ENCODE assay signal across 7 mouse cellular contexts in genomic region chr6:87811675-87812338, GRCm38 (mm10). TPM values are rescaled to one million over a fixed set of nuclear protein-coding genes. Genes with fewer than 3 reads are reported as not detected.
DNase-seq lines count a peak whose midpoint lies in the region; ATAC-seq lines count a peak whose summit lies in the region.

TSS of gene Rab43 (minus strand) at chr6:87812164.

- no peaks in the 10 kb centered on the region for H3K9me3 ChIP-seq in intestine, embryonic 16.5 days (ENCODE audit: control insufficient read depth, low read length)
- H3K9me3 ChIP-seq in midbrain, embryonic 11.5 days (ENCODE audit: control insufficient read depth, low read length) = no peaks in the 10 kb centered on the region

- H3K4me2 ChIP-seq in intestine, embryonic 16.5 days (ENCODE audit: low read depth, low read length) = peak within 1 kb of the TSS; percentile 85
- peak within 1 kb of the TSS; percentile 95 for H3K4me2 ChIP-seq in midbrain, embryonic 11.5 days

- 0% methylated on average over 45 of the region's 56 CpGs for WGBS in intestine, embryonic 16.5 days
- WGBS in midbrain, embryonic 11.5 days = under 1% methylated on average over 52 of the region's 56 CpGs

- peaks cover 21% of the 10 kb centered on the region for H3K4me1 ChIP-seq in intestine, embryonic 16.5 days (ENCODE audit: control insufficient read depth, insufficient read depth, low read length)
- H3K4me1 ChIP-seq in midbrain, embryonic 11.5 days (ENCODE audit: control insufficient read depth, insufficient read depth, low read length) = peaks cover 8% of the 10 kb centered on the region

- H3K36me3 ChIP-seq in intestine, embryonic 16.5 days (ENCODE audit: control insufficient read depth, insufficient read depth, low read length) = 0 out of 2 replicates have a peak, but pooled peaks cover under 1% of the 10 kb centered on the region
- no peaks in the 10 kb centered on the region for H3K36me3 ChIP-seq in midbrain, embryonic 11.5 days (ENCODE audit: control insufficient read depth, insufficient read depth, low read length)

- no peaks in the 10 kb centered on the region for H3K27me3 ChIP-seq in intestine, embryonic 16.5 days (replicated peaks; ENCODE audit: control insufficient read depth, insufficient read depth, low read length)
- no peaks in the 10 kb centered on the region for H3K27me3 ChIP-seq in midbrain, embryonic 11.5 days (ENCODE audit: control insufficient read depth, insufficient read depth, low read length)

- intact Hi-C loops in left cerebral cortex, postnatal 36 days (cut with DNase I) = no loop called here

- H3K9ac ChIP-seq in intestine, embryonic 16.5 days (ENCODE audit: low read depth, low read length) = peak within 1 kb of the TSS; percentile 88
- peak within 1 kb of the TSS; percentile 77 for H3K9ac ChIP-seq in midbrain, embryonic 11.5 days (ENCODE audit: low read length)

- ATAC-seq in intestine, embryonic 16.5 days = peak; percentile 97
- peak; percentile 96 for ATAC-seq in midbrain, embryonic 11.5 days (ENCODE audit: low FRiP score)

- peak; percentile 98 for DNase-seq in adrenal gland, adult 2 months
- peak; percentile 80 for DNase-seq in embryo, embryonic 11.5 days (ENCODE audit: low read depth, low spot score)
- DNase-seq in gastrocnemius, postnatal 4 days (ENCODE audit: low spot score in 2 of 2) = peak; percentile 87 to 93
- DNase-seq in left cerebral cortex, postnatal 36 days (ENCODE audit: low spot score in 2 of 2) = peak; percentile 88 to 91
- DNase-seq in midbrain, embryonic 11.5 days (ENCODE audit: low spot score, missing footprints) = peak; percentile 99
- DNase-seq in skeletal muscle tissue, adult 2 months (ENCODE audit: low read depth, low spot score) = peak; percentile 84

- peak within 1 kb of the TSS; percentile 89 for H3K27ac ChIP-seq in intestine, embryonic 16.5 days (ENCODE audit: low read length)
- no peak within 1 kb of the TSS; the same call in 1 of the 2 replicates for H3K27ac ChIP-seq in midbrain, embryonic 11.5 days (ENCODE audit: low read depth, low read length)

- H3K4me3 ChIP-seq in intestine, embryonic 16.5 days (ENCODE audit: low read length) = peak within 1 kb of the TSS; percentile 83
- H3K4me3 ChIP-seq in midbrain, embryonic 11.5 days (ENCODE audit: low read depth, low read length) = peak within 1 kb of the TSS; percentile 63

RNA-seq across cellular contexts. Expression of gene Rab43, which starts in this region (rescaled TPM):
- total RNA-seq in adrenal gland, adult 2 months (2021) = 10 to 100 TPM; 28.0 to 28.2 TPM
- 27.6 and 30.6 TPM in 2 replicates for polyA plus RNA-seq in adrenal gland, adult 2 months (2012; rRNA removed)
- 10 to 100 TPM; 21.4 to 25.1 TPM for total RNA-seq in gastrocnemius, postnatal 4 days (2021)
- polyA plus RNA-seq in intestine, embryonic 16.5 days (2015; fragmentation: Nextera tagmentation; extraction: Ambion mirVana) = 11.3 and 12.2 TPM in 2 replicates
- 10 to 100 TPM; 14.1 to 18.1 TPM for total RNA-seq in left cerebral cortex, postnatal 36 days (2021)
- polyA plus RNA-seq in midbrain, embryonic 11.5 days (2014; fragmentation: Nextera tagmentation; extraction: Ambion mirVana) = 7.7 and 8.0 TPM in 2 replicates
